Mouse (Mus musculus) erythroblast, embryonic 14.5 days (primary cell): Measurements from ENCODE around the gene Cenpu.

Source experiments
- GATA1 ChIP-seq: IDR thresholded peaks from 2 replicates; pipeline ENCODE4 v1.6.1; 2012; ENCODE audit warnings: low read length, inconsistent platforms, mixed read lengths
- TAL1 ChIP-seq: IDR thresholded peaks from 3 replicates; pipeline ENCODE4 v1.6.1; 2012; ENCODE audit warnings: low read length, inconsistent platforms, mixed read lengths

- no peak for TF ChIP-seq TAL1
- TF ChIP-seq GATA1, result no peak
These were observed 17.9 kb upstream of the Cenpu start for GRCm38 (mm10) chr8:46533926-46534325.
